Mouse (Mus musculus) lung, postnatal 0 days (tissue): ENCODE measurements around the gene Akap9. TPM values are rescaled to one million over a fixed set of nuclear protein-coding genes. Genes with fewer than 3 reads are reported as not detected.

Experiments
- ATAC-seq: fragments of 200-750 bp; cut with Nextera tagmentation; 2 replicates; pipeline ENCODE4 v1.8.0; 2017; ENCODE audit warnings: moderate library complexity
- DNase-seq: peaks from one replicate; pipeline ENCODE4 v3.0.0-alpha.2; 2016; ENCODE audit warnings: low spot score
- H3K27ac ChIP-seq: fragments of 300-500 bp; sonication (generic); 2 replicates; pipeline ENCODE4 v1.5.1; 2014; ENCODE audit warnings: antibody characterized with exemption, mild to moderate bottlenecking, low read length, mixed read lengths
- H3K27me3 ChIP-seq: fragments of 300-500 bp; sonication (generic); replicated peaks from 2 replicates; pipeline ENCODE4 v1.6.1; 2014; ENCODE audit warnings: low read length, mixed read lengths; ENCODE audit not compliant: insufficient read depth
- H3K36me3 ChIP-seq: fragments of 300-500 bp; sonication (generic); 2 replicates; pipeline ENCODE4 v1.6.1; 2014; ENCODE audit warnings: low read length, mixed read lengths; ENCODE audit not compliant: insufficient read depth
- H3K4me1 ChIP-seq: fragments of 300-500 bp; sonication (generic); 2 replicates; pipeline ENCODE4 v1.6.1; 2014; ENCODE audit warnings: antibody characterized with exemption, low read depth, low read length, mixed read lengths; ENCODE audit not compliant: insufficient read depth
- H3K4me2 ChIP-seq: fragments of 300-500 bp; sonication (generic); replicated peaks from 2 replicates; pipeline ENCODE4 v1.6.1; 2014; ENCODE audit warnings: low read depth, mild to moderate bottlenecking, low read length, moderate library complexity, mixed read lengths
- H3K4me3 ChIP-seq: fragments of 300-500 bp; sonication (generic); 2 replicates; pipeline ENCODE4 v1.5.1; 2014; ENCODE audit warnings: low read depth, low read length
- H3K9ac ChIP-seq: fragments of 300-500 bp; sonication (generic); replicated peaks from 2 replicates; pipeline ENCODE4 v1.6.1; 2014; ENCODE audit warnings: low read depth, mild to moderate bottlenecking
- H3K9me3 ChIP-seq: fragments of 300-500 bp; sonication (generic); 2 replicates; pipeline ENCODE4 v1.6.1; 2016; ENCODE audit warnings: low read length, mixed read lengths
- CTCF ChIP-seq: IDR thresholded peaks from 2 replicates; pipeline ENCODE4 v1.5.1; 2016; ENCODE audit warnings: antibody characterized with exemption, mild to moderate bottlenecking
- EP300 ChIP-seq: IDR thresholded peaks from 2 replicates; pipeline ENCODE4 v1.6.1; 2016; ENCODE audit warnings: antibody characterized with exemption, mild to moderate bottlenecking, control low read depth
- WGBS: fragments of 180-500 bp; shearing (Covaris S2); extraction: QIAGEN DNeasy Blood & Tissue Kit; methylation state at CpG from one replicate; pipeline ENCODE4 v1.1.7; 2014; 5-methylcytosine and 5-hydroxymethylcytosine counted together
- polyA plus RNA-seq: library from polyadenylated mRNA; unstranded; fragments of >200 nt; fragmentation: Nextera tagmentation; extraction: Ambion mirVana; gene quantifications from 2 replicates; pipeline ENCODE4 v1.2.1, GENCODE M21; 2015

The Akap9 gene
- polyA plus RNA-seq, 1 experiment from 2014 or later = 144 TPM

GRCm38 (mm10) chr5:3976111-3976510 is 48.3 kb downstream of the Akap9 start:
- H3K36me3 ChIP-seq = peaks cover 15% of the 10 kb centered on the region
- TF ChIP-seq CTCF = no peak
- no peak for TF ChIP-seq EP300
- no peaks in the 10 kb centered on the region for H3K27me3 ChIP-seq
- 96% methylated on average over 8 of the region's 8 CpGs for WGBS
- no peak overlapping the region for H3K27ac ChIP-seq
- ATAC-seq (no peak), DNase-seq (no peak)
- no peak overlapping the region for H3K4me3 ChIP-seq
- H3K4me2 ChIP-seq = no peak overlapping the region
- H3K9ac ChIP-seq = no peak overlapping the region
- no peaks in the 10 kb centered on the region for H3K9me3 ChIP-seq
- no peaks in the 10 kb centered on the region for H3K4me1 ChIP-seq

- Histone ChIP-seq H3K9me3 (no peaks in the 10 kb centered on the region), H3K4me3 (no peak overlapping the region), H3K9ac (no peak overlapping the region), H3K36me3 (peaks cover 15% of the 10 kb centered on the region), H3K4me2 (no peak overlapping the region), H3K27me3 (no peaks in the 10 kb centered on the region), H3K4me1 (no peaks in the 10 kb centered on the region), H3K27ac (no peak overlapping the region)
- no peak for TF ChIP-seq CTCF
- TF ChIP-seq EP300 = no peak
- 90% methylated on average over 4 of the region's 4 CpGs for WGBS
- ATAC-seq (no peak), DNase-seq (no peak)
These were observed 50.0 kb downstream of the Akap9 start for GRCm38 (mm10) chr5:3977904-3978303.

GRCm38 (mm10) chr5:3989608-3990007 is 61.8 kb downstream of the Akap9 start:
- H3K27me3 ChIP-seq = no peaks in the 10 kb centered on the region
- no peaks in the 10 kb centered on the region for H3K9me3 ChIP-seq
- no peak overlapping the region for H3K9ac ChIP-seq
- no peaks in the 10 kb centered on the region for H3K4me1 ChIP-seq
- no peak overlapping the region for H3K4me3 ChIP-seq
- H3K27ac ChIP-seq = no peak overlapping the region
- ATAC-seq (no peak), DNase-seq (no peak)
- H3K36me3 ChIP-seq = no peaks in the 10 kb centered on the region
- H3K4me2 ChIP-seq = no peak overlapping the region
- TF ChIP-seq EP300 (no peak), CTCF (no peak)
- WGBS = 88% methylated on average over 1 of the region's 1 CpGs

GRCm38 (mm10) chr5:3990499-3990898 is 62.6 kb downstream of the Akap9 start:
- Histone ChIP-seq H3K9ac (no peak overlapping the region), H3K36me3 (no peaks in the 10 kb centered on the region), H3K27me3 (no peaks in the 10 kb centered on the region), H3K27ac (no peak overlapping the region), H3K4me1 (no peaks in the 10 kb centered on the region), H3K9me3 (no peaks in the 10 kb centered on the region), H3K4me3 (no peak overlapping the region), H3K4me2 (no peak overlapping the region)
- DNase-seq = no peak
- WGBS = 85% methylated on average over 1 of the region's 1 CpGs
- no peak for ATAC-seq
- TF ChIP-seq CTCF (no peak), EP300 (no peak)

GRCm38 (mm10) chr5:4004531-4005469 is 76.9 kb downstream of the Akap9 start:
- Histone ChIP-seq H3K4me1 (no peaks in the 10 kb centered on the region), H3K4me2 (no peak overlapping the region), H3K9me3 (no peaks in the 10 kb centered on the region), H3K4me3 (no peak overlapping the region), H3K9ac (no peak overlapping the region), H3K36me3 (peaks cover 14% of the 10 kb centered on the region), H3K27me3 (no peaks in the 10 kb centered on the region), H3K27ac (no peak overlapping the region)
- DNase-seq (no peak), ATAC-seq (no peak; the same call in 1 of the 2 replicates)
- no peak for TF ChIP-seq CTCF
- no peak for TF ChIP-seq EP300
- WGBS = 63% methylated on average over 16 of the region's 16 CpGs

- Histone ChIP-seq H3K36me3 (peaks cover 14% of the 10 kb centered on the region), H3K4me1 (no peaks in the 10 kb centered on the region), H3K27me3 (no peaks in the 10 kb centered on the region), H3K9me3 (no peaks in the 10 kb centered on the region), H3K4me2 (no peak overlapping the region), H3K27ac (no peak overlapping the region), H3K9ac (no peak overlapping the region), H3K4me3 (no peak overlapping the region)
- 92% methylated on average over 3 of the region's 3 CpGs for WGBS
- no peak for DNase-seq
- TF ChIP-seq EP300 (no peak), CTCF (no peak)
- ATAC-seq = no peak
These were observed 78.8 kb downstream of the Akap9 start for GRCm38 (mm10) chr5:4006606-4007005.
